In the genomic region with DNA sequence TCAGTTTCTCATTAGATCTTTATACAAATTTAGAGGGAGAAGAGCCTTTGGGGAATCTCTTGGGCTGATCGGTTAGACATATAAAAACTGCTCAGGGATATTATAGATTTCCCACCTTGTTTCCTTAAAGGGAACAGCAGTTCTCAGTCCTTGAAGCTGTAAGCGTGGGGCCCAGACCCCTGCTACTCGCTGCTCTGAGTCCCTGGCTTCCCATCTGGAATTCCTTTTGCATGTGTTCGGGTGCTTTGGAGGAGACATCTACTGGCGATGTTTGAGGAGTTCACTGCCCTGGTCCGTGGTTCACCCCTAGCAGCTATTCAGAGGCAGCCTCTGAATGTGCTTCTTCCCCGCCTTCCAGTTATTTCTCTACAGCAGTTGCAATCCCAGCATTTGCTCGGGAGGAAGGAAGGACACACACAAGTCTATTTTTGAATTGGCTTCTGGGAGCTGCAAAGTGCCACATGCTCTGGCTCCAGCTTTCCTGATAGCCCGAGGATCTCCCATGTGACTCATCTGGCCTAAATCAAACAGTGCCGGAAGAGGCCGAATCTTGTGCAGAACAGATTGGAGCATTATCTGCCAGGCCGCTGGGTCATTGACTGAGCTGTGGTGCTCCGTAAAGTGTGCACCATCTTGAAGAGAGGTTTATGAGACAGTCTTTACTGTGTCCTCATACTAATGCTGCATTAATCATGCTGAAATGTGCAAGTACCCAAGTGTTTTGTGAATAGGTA, we compare ENCODE assay signal across 12 mouse cellular contexts.
A peak's percentile ranks its signal among the peaks of the same experiment; 100 is the strongest.
DNase-seq lines count a peak whose midpoint lies in the region; ATAC-seq and TF ChIP-seq lines count a peak whose summit lies in the region.
"Had no signal": no experiment of that assay in that cellular context is flagged by ENCODE, and none has a peak within 500 bp of the region (broad histone marks: within the 10 kb centered on the region; RNA-seq: fewer than 3 reads in every experiment).

No protein-coding gene starts in this region.

- TF ChIP-seq POLR2A in limb, embryonic 14.5 days (IDR thresholded peaks at IDR 0.05; ENCODE audit: borderline replicate concordance, extremely low read depth, insufficient read depth, insufficient read length), result no peak

- peak; percentile 4 for DNase-seq in cerebellum, adult 11-12 months
- no peak for DNase-seq in cerebellum, adult 9-11 months
- peak; percentile 12 to 43 for DNase-seq in left cerebral cortex, adult 18-20 months (ENCODE audit: low spot score in 2 of 2)
- DNase-seq in left cerebral cortex, postnatal 4 days, result no peak
- peak; percentile 74 for DNase-seq in heart, embryonic 10.5 days (ENCODE audit: low spot score)
- peak; percentile 7 for DNase-seq in limb, embryonic 14.5 days (ENCODE audit: low spot score)
- DNase-seq in urinary bladder, postnatal 4 days (ENCODE audit: low spot score in 2 of 2), result no peak

- H3K9me3 ChIP-seq in heart, embryonic 10.5 days, result no peaks in the 10 kb centered on the region
- H3K9me3 ChIP-seq in limb, embryonic 14.5 days (ENCODE audit: control insufficient read depth, low read length), result no peaks in the 10 kb centered on the region
- H3K9me3 ChIP-seq: intestine, embryonic 15.5 days; lung, embryonic 15.5 days; midbrain, embryonic 13.5 days; neural tube, embryonic 13.5 days had no signal

- ATAC-seq in limb, embryonic 14.5 days (ENCODE audit: low FRiP score, low read depth), result peak; percentile 75
- no peak for ATAC-seq in monocyte, adult 5-6 weeks (replicated peaks; ENCODE audit: insufficient number of reproducible peaks, low FRiP score, low TSS enrichment, poor library complexity, severe bottlenecking)
- ATAC-seq: intestine, embryonic 15.5 days; midbrain, embryonic 13.5 days had no signal

- no peaks in the 10 kb centered on the region for H3K36me3 ChIP-seq in heart, embryonic 10.5 days
- no peaks in the 10 kb centered on the region for H3K36me3 ChIP-seq in limb, embryonic 14.5 days (ENCODE audit: control insufficient read depth, insufficient read depth, low read length)
- H3K36me3 ChIP-seq: intestine, embryonic 15.5 days; lung, embryonic 15.5 days; midbrain, embryonic 13.5 days; neural tube, embryonic 13.5 days had no signal

- H3K27ac ChIP-seq in heart, embryonic 10.5 days, result peak overlapping the region; percentile 36; the same call in 1 of the 2 replicates
- H3K27ac ChIP-seq in limb, embryonic 14.5 days (replicated peaks; ENCODE audit: low read depth, low read length), result 0 out of 2 replicates have a peak overlapping the region, but pooled peaks have one; percentile 27
- H3K27ac ChIP-seq: intestine, embryonic 15.5 days; lung, embryonic 15.5 days; midbrain, embryonic 13.5 days; neural tube, embryonic 13.5 days had no signal

- H3K9ac ChIP-seq in limb, embryonic 14.5 days (ENCODE audit: low read depth, low read length, severe bottlenecking), result no peak overlapping the region
- H3K9ac ChIP-seq: intestine, embryonic 15.5 days; lung, embryonic 15.5 days; midbrain, embryonic 13.5 days; neural tube, embryonic 13.5 days had no signal

- intact Hi-C loops in left cerebral cortex, postnatal 4 days (cut with DNase I), result no loop called here

- no peak overlapping the region for H3K4me2 ChIP-seq in limb, embryonic 14.5 days (replicated peaks; ENCODE audit: low read depth, low read length, severe bottlenecking)
- H3K4me2 ChIP-seq: intestine, embryonic 15.5 days; lung, embryonic 15.5 days; midbrain, embryonic 13.5 days; neural tube, embryonic 13.5 days had no signal

- H3K4me1 ChIP-seq in heart, embryonic 10.5 days, result peaks cover 10% of the 10 kb centered on the region; the same call in 1 of the 2 replicates
- H3K4me1 ChIP-seq in limb, embryonic 14.5 days (ENCODE audit: control insufficient read depth, insufficient read depth, low read length), result peaks cover 7% of the 10 kb centered on the region; the same call in 1 of the 2 replicates
- H3K4me1 ChIP-seq: intestine, embryonic 15.5 days; lung, embryonic 15.5 days had no signal

- no peak overlapping the region for H3K4me3 ChIP-seq in heart, embryonic 10.5 days
- H3K4me3 ChIP-seq in limb, embryonic 14.5 days (replicated peaks; ENCODE audit: low read length), result no peak overlapping the region
- H3K4me3 ChIP-seq: intestine, embryonic 15.5 days; lung, embryonic 15.5 days; midbrain, embryonic 13.5 days; neural tube, embryonic 13.5 days had no signal

- WGBS in heart, embryonic 10.5 days, result 47% methylated on average over 13 of the region's 13 CpGs
- 38% methylated on average over 13 of the region's 13 CpGs for WGBS in limb, embryonic 14.5 days

- no peaks in the 10 kb centered on the region for H3K27me3 ChIP-seq in heart, embryonic 10.5 days (ENCODE audit: insufficient read depth, poor library complexity, severe bottlenecking)
- H3K27me3 ChIP-seq in limb, embryonic 14.5 days (ENCODE audit: control insufficient read depth, insufficient read depth, low read length), result no peaks in the 10 kb centered on the region
- H3K27me3 ChIP-seq: intestine, embryonic 15.5 days; lung, embryonic 15.5 days; midbrain, embryonic 13.5 days; neural tube, embryonic 13.5 days had no signal

Comparison
In these comparisons a context has a peak if more than half of its experiments do, and no peak if none do; other contexts are left out.
1. DNase-seq: peak in cerebellum, adult 11-12 months (single experiment), left cerebral cortex, adult 18-20 months (2 of 2), heart, embryonic 10.5 days (single experiment) and limb, embryonic 14.5 days (single experiment); none in cerebellum, adult 9-11 months (single experiment), left cerebral cortex, postnatal 4 days (single experiment) and urinary bladder, postnatal 4 days (0 of 2).